Mouse (Mus musculus) heart, embryonic 11.5 days (tissue): ENCODE measurements at regions not wholly inside any gene's neighbourhood (a gene's known extent, or its start where the extent isn't known, plus 50 kb on each side); places are given as distances from the start of the nearest gene placed in this dataset.

Source experiments
- ATAC-seq: fragments of 200-750 bp; cut with Nextera tagmentation; replicated peaks from 2 replicates; pipeline ENCODE4 v1.8.0; 2017; ENCODE audit warnings: moderate library complexity; ENCODE audit not compliant: insufficient number of reproducible peaks, low FRiP score, low TSS enrichment
- H3K27ac ChIP-seq: fragments of 300-500 bp; sonication (generic); 2 replicates; pipeline ENCODE4 v1.5.1; 2014; ENCODE audit warnings: mild to moderate bottlenecking, low read depth, low read length
- H3K27me3 ChIP-seq: fragments of 300-500 bp; sonication (generic); 2 replicates; pipeline ENCODE4 v1.6.1; 2014; ENCODE audit warnings: mild to moderate bottlenecking, low read length, mixed read lengths; ENCODE audit not compliant: control insufficient read depth, insufficient read depth
- H3K36me3 ChIP-seq: fragments of 300-500 bp; sonication (generic); 2 replicates; pipeline ENCODE4 v1.6.1; 2014; ENCODE audit warnings: mild to moderate bottlenecking, low read length, moderate library complexity, mixed read lengths; ENCODE audit not compliant: control insufficient read depth, insufficient read depth
- H3K4me1 ChIP-seq: fragments of 300-500 bp; sonication (generic); 2 replicates; pipeline ENCODE4 v1.6.1; 2014; ENCODE audit warnings: low read length; ENCODE audit not compliant: control insufficient read depth, insufficient read depth
- H3K4me2 ChIP-seq: fragments of 300-500 bp; sonication (generic); 2 replicates; pipeline ENCODE4 v1.6.1; 2014; ENCODE audit warnings: mild to moderate bottlenecking, moderate library complexity
- H3K4me3 ChIP-seq: fragments of 300-500 bp; sonication (generic); 2 replicates; pipeline ENCODE4 v1.5.1; 2014; ENCODE audit warnings: low read depth, low read length
- H3K9ac ChIP-seq: fragments of 300-500 bp; sonication (generic); 2 replicates; pipeline ENCODE4 v1.6.1; 2014; ENCODE audit warnings: mild to moderate bottlenecking, low read depth, low read length, moderate library complexity
- H3K9me3 ChIP-seq: fragments of 300-500 bp; sonication (generic); replicated peaks from 2 replicates; pipeline ENCODE4 v1.6.1; 2016; ENCODE audit warnings: low read length; ENCODE audit not compliant: control insufficient read depth
- WGBS: fragments of 180-500 bp; shearing (Covaris S2); extraction: QIAGEN DNeasy Blood & Tissue Kit; methylation state at CpG from one replicate; pipeline ENCODE4 v1.1.7; 2014; ENCODE audit not compliant: insufficient replicate concordance; 5-methylcytosine and 5-hydroxymethylcytosine counted together

DNA sequence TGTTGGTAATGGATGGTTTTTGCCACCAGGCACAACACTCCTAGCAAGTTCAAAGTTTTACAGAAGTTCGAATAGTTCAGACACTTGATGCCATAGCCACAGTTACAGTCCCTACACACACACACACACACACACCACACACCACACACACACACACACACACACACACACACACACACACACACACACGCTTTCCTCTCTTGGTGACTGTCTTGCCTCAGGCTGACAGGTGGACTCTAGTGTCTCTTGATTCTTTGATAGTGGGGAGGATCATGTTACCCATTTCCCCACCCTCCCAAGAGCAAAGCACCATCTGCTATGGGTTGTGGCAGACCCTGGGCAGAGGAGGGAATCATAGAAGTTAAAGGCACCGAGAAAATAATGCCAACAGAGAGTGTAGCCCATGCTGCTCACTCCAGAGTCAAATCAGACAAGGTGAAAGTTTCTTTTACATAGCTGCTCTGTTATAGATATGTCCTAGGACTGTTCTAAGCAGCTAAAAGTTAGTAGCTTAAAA lies 75.9 kb downstream of the Klhl25 start:
- WGBS: 39% methylated on average over 3 of the region's 3 CpGs
- Histone ChIP-seq H3K4me1 (no peaks in the 10 kb centered on the region), H3K4me3 (no peak overlapping the region), H3K4me2 (no peak overlapping the region), H3K36me3 (no peaks in the 10 kb centered on the region), H3K9ac (no peak overlapping the region), H3K27ac (no peak overlapping the region), H3K27me3 (no peaks in the 10 kb centered on the region), H3K9me3 (peaks cover under 1% of the 10 kb centered on the region; the same call in 1 of the 2 replicates)
- no peak for ATAC-seq

DNA sequence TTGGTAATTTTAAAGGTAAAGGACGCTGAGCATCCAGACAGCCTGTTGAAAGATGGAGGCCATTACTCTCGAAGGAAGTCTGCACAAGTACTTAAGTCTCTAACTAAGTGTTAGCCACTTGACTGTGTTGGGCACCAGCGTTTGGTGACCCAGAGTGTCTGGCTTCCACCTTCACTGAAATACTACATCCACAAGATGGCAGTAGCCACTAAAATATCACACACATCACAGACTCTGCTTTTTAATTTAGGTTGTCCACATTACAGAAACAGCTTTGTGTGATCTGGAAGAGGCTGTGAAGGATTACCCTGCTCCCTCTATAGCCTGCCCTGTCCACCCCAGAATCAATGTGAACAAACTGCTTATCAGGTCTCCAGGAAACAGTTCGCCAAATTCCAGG lies 79.4 kb downstream of the Klhl25 start:
- no peaks in the 10 kb centered on the region for H3K27me3 ChIP-seq
- ATAC-seq: no peak
- no peak overlapping the region for H3K4me2 ChIP-seq
- H3K9ac ChIP-seq: no peak overlapping the region
- H3K9me3 ChIP-seq: peaks cover 2% of the 10 kb centered on the region; the same call in 1 of the 2 replicates
- H3K36me3 ChIP-seq: no peaks in the 10 kb centered on the region
- H3K27ac ChIP-seq: no peak overlapping the region
- 24% methylated on average over 4 of the region's 4 CpGs for WGBS
- no peak overlapping the region for H3K4me3 ChIP-seq
- no peaks in the 10 kb centered on the region for H3K4me1 ChIP-seq

GRCm38 (mm10) chr7:75943844-75944243 lies 95.7 kb downstream of the Klhl25 start:
- no peak overlapping the region for H3K9ac ChIP-seq
- H3K9me3 ChIP-seq: no peaks in the 10 kb centered on the region
- H3K27me3 ChIP-seq: no peaks in the 10 kb centered on the region
- no peaks in the 10 kb centered on the region for H3K4me1 ChIP-seq
- WGBS: 76% methylated on average over 3 of the region's 3 CpGs
- H3K4me3 ChIP-seq: no peak overlapping the region
- no peaks in the 10 kb centered on the region for H3K36me3 ChIP-seq
- no peak for ATAC-seq
- H3K27ac ChIP-seq: no peak overlapping the region
- no peak overlapping the region for H3K4me2 ChIP-seq

- Histone ChIP-seq H3K27me3 (no peaks in the 10 kb centered on the region), H3K27ac (no peak overlapping the region), H3K4me3 (no peak overlapping the region), H3K9ac (no peak overlapping the region), H3K4me2 (no peak overlapping the region), H3K4me1 (no peaks in the 10 kb centered on the region), H3K9me3 (no peaks in the 10 kb centered on the region), H3K36me3 (no peaks in the 10 kb centered on the region)
- ATAC-seq: no peak
- WGBS: 70% methylated on average over 9 of the region's 9 CpGs
Observed at GRCm38 (mm10) chr7:75955671-75956070, 107.6 kb downstream of the Klhl25 start.

- no peak overlapping the region for H3K4me2 ChIP-seq
- no peaks in the 10 kb centered on the region for H3K4me1 ChIP-seq
- ATAC-seq: no peak
- H3K27ac ChIP-seq: no peak overlapping the region
- no peak overlapping the region for H3K4me3 ChIP-seq
- no peaks in the 10 kb centered on the region; the same call in 1 of the 2 replicates for H3K9me3 ChIP-seq
- H3K9ac ChIP-seq: no peak overlapping the region
- no peaks in the 10 kb centered on the region for H3K36me3 ChIP-seq
- no peaks in the 10 kb centered on the region for H3K27me3 ChIP-seq
- WGBS: 83% methylated on average over 5 of the region's 5 CpGs
Observed at GRCm38 (mm10) chr7:75957366-75957765, 109.3 kb downstream of the Klhl25 start.

DNA sequence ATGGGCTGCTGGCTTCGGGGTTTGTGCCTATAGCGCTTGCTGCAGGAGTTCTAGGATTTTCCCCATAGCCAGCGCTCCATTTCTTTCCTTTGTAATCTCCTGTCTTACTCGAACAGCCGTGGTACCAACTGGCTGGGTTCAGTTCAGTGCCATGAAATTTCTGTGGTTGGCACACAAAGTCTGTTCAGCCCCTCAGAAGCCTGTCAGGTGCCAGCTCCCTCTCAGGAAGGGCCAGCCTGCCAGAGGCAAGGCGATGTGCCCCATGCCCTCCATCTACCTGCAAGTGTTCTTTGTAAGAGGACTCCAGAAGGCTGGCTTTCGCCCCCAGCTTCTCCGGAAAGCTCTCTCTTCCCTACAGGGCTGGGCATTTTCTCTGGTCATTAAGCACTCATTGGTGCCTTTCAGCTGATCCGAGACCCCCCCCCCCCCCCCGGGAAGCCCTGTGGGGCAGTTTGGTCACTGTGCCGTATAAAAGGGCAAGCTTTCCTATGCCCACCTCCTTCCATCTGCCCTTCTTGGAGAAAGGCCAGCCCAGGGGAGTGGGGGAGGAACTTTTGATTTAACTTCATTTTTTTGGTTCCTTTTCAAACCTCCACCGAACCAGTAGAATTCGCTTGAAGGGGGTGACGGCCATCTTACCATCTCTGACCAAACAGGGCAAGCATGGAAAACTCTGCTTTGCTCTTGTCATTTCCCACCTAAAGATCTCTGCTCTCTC lies 112.0 kb downstream of the Klhl25 start:
- 83% methylated on average over 14 of the region's 14 CpGs for WGBS
- Histone ChIP-seq H3K4me1 (no peaks in the 10 kb centered on the region), H3K4me3 (no peak overlapping the region), H3K4me2 (no peak overlapping the region), H3K27me3 (no peaks in the 10 kb centered on the region), H3K27ac (no peak overlapping the region), H3K36me3 (no peaks in the 10 kb centered on the region), H3K9me3 (no peaks in the 10 kb centered on the region; the same call in 1 of the 2 replicates), H3K9ac (no peak overlapping the region)
- no peak for ATAC-seq

- H3K27me3 ChIP-seq: no peaks in the 10 kb centered on the region
- no peak overlapping the region for H3K9ac ChIP-seq
- 78% methylated on average over 5 of the region's 5 CpGs for WGBS
- no peak overlapping the region for H3K27ac ChIP-seq
- H3K9me3 ChIP-seq: no peaks in the 10 kb centered on the region
- no peaks in the 10 kb centered on the region for H3K4me1 ChIP-seq
- H3K4me3 ChIP-seq: no peak overlapping the region
- H3K4me2 ChIP-seq: no peak overlapping the region
- no peak for ATAC-seq
- H3K36me3 ChIP-seq: no peaks in the 10 kb centered on the region
Observed at GRCm38 (mm10) chr7:75968177-75968576, 120.1 kb downstream of the Klhl25 start.

- Histone ChIP-seq H3K27ac (no peak overlapping the region), H3K9me3 (no peaks in the 10 kb centered on the region), H3K4me1 (no peaks in the 10 kb centered on the region), H3K27me3 (no peaks in the 10 kb centered on the region), H3K4me2 (no peak overlapping the region), H3K36me3 (no peaks in the 10 kb centered on the region), H3K4me3 (no peak overlapping the region), H3K9ac (no peak overlapping the region)
- ATAC-seq: no peak
- whole genome bisulfite sequencing: 67% methylated on average over 7 of the region's 7 CpGs
Observed at GRCm38 (mm10) chr7:75970914-75971313, 122.8 kb downstream of the Klhl25 start.

DNA sequence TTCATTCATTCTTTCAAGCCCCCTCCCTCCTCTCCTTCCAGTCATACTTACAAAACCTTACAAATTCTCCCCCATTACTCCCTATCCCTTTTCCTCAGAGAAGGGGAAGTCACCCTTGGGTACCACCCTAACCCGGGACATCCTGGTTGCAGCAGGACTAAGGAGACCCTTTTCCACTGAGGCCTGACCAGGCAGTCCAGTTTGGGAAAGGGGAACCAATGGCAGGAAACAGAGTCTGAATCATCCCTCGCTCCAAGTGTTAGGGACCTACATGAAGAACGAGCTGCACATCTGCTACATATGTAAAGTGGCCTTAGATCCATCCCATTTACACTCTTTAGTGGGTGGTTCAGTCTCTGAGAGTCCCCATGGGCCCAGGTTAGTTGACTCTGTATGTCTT lies 123.6 kb downstream of the Klhl25 start:
- no peak for ATAC-seq
- H3K36me3 ChIP-seq: no peaks in the 10 kb centered on the region

More for the DNA sequence above, 123.6 kb downstream of the Klhl25 start:
- no peaks in the 10 kb centered on the region for H3K27me3 ChIP-seq
- WGBS: 88% methylated on average over 3 of the region's 3 CpGs
- H3K9ac ChIP-seq: no peak overlapping the region
- no peak overlapping the region for H3K27ac ChIP-seq
- no peaks in the 10 kb centered on the region for H3K9me3 ChIP-seq
- H3K4me1 ChIP-seq: no peaks in the 10 kb centered on the region
- no peak overlapping the region for H3K4me3 ChIP-seq
- no peak overlapping the region for H3K4me2 ChIP-seq
